Mouse (Mus musculus): ENCODE data around the gene Rer1. TPM values are rescaled to one million over a fixed set of nuclear protein-coding genes. Genes with fewer than 3 reads are reported as not detected.

Gene Rer1
- polyA plus RNA-seq, 1 experiment from 2014 or later = 211 TPM

DNA sequence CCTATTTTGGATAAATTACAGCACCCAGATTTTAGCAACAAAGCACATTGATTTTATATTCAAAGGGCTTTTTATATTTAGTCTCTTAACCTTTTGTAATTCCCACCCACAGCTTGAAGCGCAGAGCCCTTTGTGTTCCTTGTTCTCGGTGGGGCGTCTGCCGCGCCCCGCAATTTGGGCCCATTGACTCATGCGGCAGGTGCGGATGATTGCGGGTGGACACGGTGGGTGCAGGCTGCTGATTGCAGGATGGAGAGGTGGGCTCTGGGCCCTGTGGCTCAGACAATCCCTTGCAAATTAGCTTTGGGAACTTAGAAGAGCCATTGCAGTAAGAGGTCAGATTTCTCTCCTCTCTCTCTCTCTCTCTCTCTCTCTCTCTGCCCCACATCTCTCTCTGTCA is 32.1 kb upstream of the Rer1 start:
- Histone ChIP-seq H3K4me1 (ENCODE audit: control insufficient read depth, insufficient read depth, low read length) (peaks cover 37% of the 10 kb centered on the region), H3K36me3 (ENCODE audit: control insufficient read depth, insufficient read depth, low read length) (no peaks in the 10 kb centered on the region), H3K27me3 (replicated peaks; ENCODE audit: control insufficient read depth, insufficient read depth, low read length) (no peaks in the 10 kb centered on the region), H3K9me3 (ENCODE audit: control insufficient read depth, low read length) (no peaks in the 10 kb centered on the region), H3K9ac (ENCODE audit: low read depth, low read length) (no peak overlapping the region), H3K4me3 (ENCODE audit: low read length) (no peak overlapping the region), H3K27ac (ENCODE audit: low read length) (no peak overlapping the region), H3K4me2 (ENCODE audit: low read depth, low read length) (no peak overlapping the region)
- 82% methylated on average over 10 of the region's 10 CpGs for WGBS
- no peak for ATAC-seq

- H3K36me3 ChIP-seq (ENCODE audit: control insufficient read depth, insufficient read depth, low read length) = no peaks in the 10 kb centered on the region
- no peak overlapping the region for H3K4me2 ChIP-seq (ENCODE audit: low read depth, low read length)
- H3K9me3 ChIP-seq (ENCODE audit: control insufficient read depth, low read length) = no peaks in the 10 kb centered on the region
- peaks cover 30% of the 10 kb centered on the region for H3K4me1 ChIP-seq (ENCODE audit: control insufficient read depth, insufficient read depth, low read length)
- no peaks in the 10 kb centered on the region for H3K27me3 ChIP-seq (replicated peaks; ENCODE audit: control insufficient read depth, insufficient read depth, low read length)
- H3K4me3 ChIP-seq (ENCODE audit: low read length) = no peak overlapping the region
- H3K27ac ChIP-seq (ENCODE audit: low read length) = 0 out of 2 replicates have a peak overlapping the region, but pooled peaks have one; percentile 13
- no peak overlapping the region for H3K9ac ChIP-seq (ENCODE audit: low read depth, low read length)
- no peak for ATAC-seq
- 84% methylated on average over 6 of the region's 6 CpGs for WGBS
These were observed 31.3 kb upstream of the Rer1 start for GRCm38 (mm10) chr4:155117396-155117978.

GRCm38 (mm10) chr4:155116607-155117006 is 30.4 kb upstream of the Rer1 start:
- Histone ChIP-seq H3K4me3 (ENCODE audit: low read length) (no peak overlapping the region), H3K36me3 (ENCODE audit: control insufficient read depth, insufficient read depth, low read length) (no peaks in the 10 kb centered on the region), H3K27ac (ENCODE audit: low read length) (no peak overlapping the region), H3K4me1 (ENCODE audit: control insufficient read depth, insufficient read depth, low read length) (peaks cover 21% of the 10 kb centered on the region), H3K9me3 (ENCODE audit: control insufficient read depth, low read length) (no peaks in the 10 kb centered on the region), H3K27me3 (replicated peaks; ENCODE audit: control insufficient read depth, insufficient read depth, low read length) (no peaks in the 10 kb centered on the region), H3K4me2 (ENCODE audit: low read depth, low read length) (no peak overlapping the region), H3K9ac (ENCODE audit: low read depth, low read length) (no peak overlapping the region)
- ATAC-seq = no peak
- WGBS = 69% methylated on average over 4 of the region's 4 CpGs

- H3K27ac ChIP-seq (ENCODE audit: low read length) = no peak overlapping the region
- WGBS = 61% methylated on average over 8 of the region's 8 CpGs
- H3K4me3 ChIP-seq (ENCODE audit: low read length) = no peak overlapping the region
- peaks cover 10% of the 10 kb centered on the region for H3K4me1 ChIP-seq (ENCODE audit: control insufficient read depth, insufficient read depth, low read length)
- peak overlapping the region; percentile 10; the same call in 1 of the 2 replicates for H3K9ac ChIP-seq (ENCODE audit: low read depth, low read length)
- H3K27me3 ChIP-seq (replicated peaks; ENCODE audit: control insufficient read depth, insufficient read depth, low read length) = no peaks in the 10 kb centered on the region
- ATAC-seq = no peak
- H3K4me2 ChIP-seq (ENCODE audit: low read depth, low read length) = no peak overlapping the region
- H3K36me3 ChIP-seq (ENCODE audit: control insufficient read depth, insufficient read depth, low read length) = no peaks in the 10 kb centered on the region
- H3K9me3 ChIP-seq (ENCODE audit: control insufficient read depth, low read length) = no peaks in the 10 kb centered on the region
These were observed 27.7 kb upstream of the Rer1 start for GRCm38 (mm10) chr4:155113766-155114410.

DNA sequence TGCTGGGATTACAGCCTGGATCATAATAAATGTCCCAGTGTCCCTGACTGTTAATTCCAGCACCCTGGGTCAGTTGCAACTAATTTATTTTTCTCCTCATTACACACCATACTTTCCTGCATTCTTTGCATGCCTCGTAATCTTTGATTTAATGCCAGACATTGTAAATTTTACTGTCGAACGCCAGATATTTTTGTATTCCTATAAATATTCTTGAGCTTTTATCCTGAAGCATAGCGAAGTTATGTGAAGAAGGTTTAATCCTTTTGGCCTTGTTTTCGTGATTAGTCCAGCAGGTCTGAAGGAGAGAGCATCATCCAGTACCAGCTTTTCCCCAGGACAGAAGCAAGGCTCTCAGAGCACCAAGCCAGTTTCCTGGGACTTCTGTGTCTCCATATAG is 23.3 kb upstream of the Rer1 start:
- Histone ChIP-seq H3K4me3 (ENCODE audit: low read length) (no peak overlapping the region), H3K9me3 (ENCODE audit: control insufficient read depth, low read length) (no peaks in the 10 kb centered on the region), H3K27ac (ENCODE audit: low read length) (0 out of 2 replicates have a peak overlapping the region, but pooled peaks have one; percentile 2), H3K36me3 (ENCODE audit: control insufficient read depth, insufficient read depth, low read length) (no peaks in the 10 kb centered on the region), H3K9ac (ENCODE audit: low read depth, low read length) (no peak overlapping the region; the same call in 1 of the 2 replicates), H3K4me2 (ENCODE audit: low read depth, low read length) (no peak overlapping the region), H3K4me1 (ENCODE audit: control insufficient read depth, insufficient read depth, low read length) (peaks cover 7% of the 10 kb centered on the region), H3K27me3 (replicated peaks; ENCODE audit: control insufficient read depth, insufficient read depth, low read length) (no peaks in the 10 kb centered on the region)
- WGBS = 56% methylated on average over 5 of the region's 5 CpGs
- ATAC-seq = no peak

DNA sequence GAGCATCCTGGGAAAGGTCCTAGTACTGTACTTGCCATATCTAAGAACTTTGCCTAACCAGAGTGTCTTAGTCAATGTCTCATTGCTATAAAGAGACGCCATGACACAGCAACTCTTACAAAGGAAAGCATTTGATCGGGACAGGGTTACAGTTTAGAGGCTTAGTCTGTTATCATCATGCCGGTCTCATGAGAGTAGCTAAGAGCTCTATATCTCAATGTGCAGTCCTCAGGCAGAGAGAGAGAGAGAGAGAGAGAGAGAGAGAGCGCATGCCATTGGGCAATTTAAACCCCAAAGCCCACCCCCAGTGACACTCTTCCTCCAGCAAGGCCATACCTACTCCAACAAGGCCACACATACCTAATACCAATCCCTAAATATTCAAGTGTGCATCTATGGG is 21.7 kb upstream of the Rer1 start:
- Histone ChIP-seq H3K27ac (ENCODE audit: low read length) (no peak overlapping the region), H3K4me3 (ENCODE audit: low read length) (no peak overlapping the region), H3K27me3 (replicated peaks; ENCODE audit: control insufficient read depth, insufficient read depth, low read length) (no peaks in the 10 kb centered on the region), H3K4me2 (ENCODE audit: low read depth, low read length) (no peak overlapping the region), H3K36me3 (ENCODE audit: control insufficient read depth, insufficient read depth, low read length) (no peaks in the 10 kb centered on the region), H3K9me3 (ENCODE audit: control insufficient read depth, low read length) (no peaks in the 10 kb centered on the region), H3K9ac (ENCODE audit: low read depth, low read length) (no peak overlapping the region), H3K4me1 (ENCODE audit: control insufficient read depth, insufficient read depth, low read length) (no peaks in the 10 kb centered on the region)
- peak; percentile 22; the same call in 1 of the 2 replicates for ATAC-seq
- WGBS = 89% methylated on average over 4 of the region's 4 CpGs

GRCm38 (mm10) chr4:155098572-155098971 is 12.4 kb upstream of the Rer1 start:
- no peaks in the 10 kb centered on the region for H3K36me3 ChIP-seq (ENCODE audit: control insufficient read depth, insufficient read depth, low read length)
- WGBS = 68% methylated on average over 4 of the region's 4 CpGs
- H3K27ac ChIP-seq (ENCODE audit: low read length) = no peak overlapping the region
- no peak overlapping the region for H3K4me2 ChIP-seq (ENCODE audit: low read depth, low read length)
- H3K9me3 ChIP-seq (ENCODE audit: control insufficient read depth, low read length) = no peaks in the 10 kb centered on the region
- no peak overlapping the region for H3K9ac ChIP-seq (ENCODE audit: low read depth, low read length)
- ATAC-seq = no peak
- H3K4me1 ChIP-seq (ENCODE audit: control insufficient read depth, insufficient read depth, low read length) = peaks cover 7% of the 10 kb centered on the region
- no peak overlapping the region for H3K4me3 ChIP-seq (ENCODE audit: low read length)
- H3K27me3 ChIP-seq (replicated peaks; ENCODE audit: control insufficient read depth, insufficient read depth, low read length) = no peaks in the 10 kb centered on the region

- H3K27me3 ChIP-seq (replicated peaks; ENCODE audit: control insufficient read depth, insufficient read depth, low read length) = no peaks in the 10 kb centered on the region
- H3K36me3 ChIP-seq (ENCODE audit: control insufficient read depth, insufficient read depth, low read length) = no peaks in the 10 kb centered on the region
- no peak for ATAC-seq
- 82% methylated on average over 6 of the region's 6 CpGs for WGBS
- H3K4me2 ChIP-seq (ENCODE audit: low read depth, low read length) = no peak overlapping the region
- no peak overlapping the region for H3K4me3 ChIP-seq (ENCODE audit: low read length)
- H3K4me1 ChIP-seq (ENCODE audit: control insufficient read depth, insufficient read depth, low read length) = peaks cover 7% of the 10 kb centered on the region
- H3K9ac ChIP-seq (ENCODE audit: low read depth, low read length) = no peak overlapping the region
- no peaks in the 10 kb centered on the region for H3K9me3 ChIP-seq (ENCODE audit: control insufficient read depth, low read length)
- H3K27ac ChIP-seq (ENCODE audit: low read length) = no peak overlapping the region
These were observed 11.3 kb upstream of the Rer1 start for GRCm38 (mm10) chr4:155097452-155097851.

- Histone ChIP-seq H3K27me3 (replicated peaks; ENCODE audit: control insufficient read depth, insufficient read depth, low read length) (no peaks in the 10 kb centered on the region), H3K4me3 (ENCODE audit: low read length) (no peak overlapping the region), H3K4me2 (ENCODE audit: low read depth, low read length) (no peak overlapping the region), H3K36me3 (ENCODE audit: control insufficient read depth, insufficient read depth, low read length) (no peaks in the 10 kb centered on the region), H3K4me1 (ENCODE audit: control insufficient read depth, insufficient read depth, low read length) (peaks cover 7% of the 10 kb centered on the region), H3K9ac (ENCODE audit: low read depth, low read length) (no peak overlapping the region), H3K9me3 (ENCODE audit: control insufficient read depth, low read length) (no peaks in the 10 kb centered on the region), H3K27ac (ENCODE audit: low read length) (no peak overlapping the region)
- no peak for ATAC-seq
- WGBS = 83% methylated on average over 8 of the region's 8 CpGs
These were observed 9.8 kb upstream of the Rer1 start for GRCm38 (mm10) chr4:155095967-155096366.
